Mouse (Mus musculus) limb, embryonic 14.5 days (tissue): Measurements from ENCODE around the gene Drd4. TPM values are rescaled to one million over a fixed set of nuclear protein-coding genes. Genes with fewer than 3 reads are reported as not detected.

Experiments used
- ATAC-seq: fragments of 200-750 bp; cut with Nextera tagmentation; 2 replicates; pipeline ENCODE4 v1.8.0; 2017; ENCODE audit warnings: low read depth, moderate number of reproducible peaks, moderate TSS enrichment; ENCODE audit not compliant: low FRiP score
- DNase-seq: peaks from one replicate; pipeline ENCODE4 v3.0.0-alpha.2; 2015; ENCODE audit warnings: low spot score
- H3K27ac ChIP-seq: fragments of 300-500 bp; sonication (generic); replicated peaks from 2 replicates; pipeline ENCODE4 v1.5.1; 2014; ENCODE audit warnings: low read depth, mild to moderate bottlenecking, low read length, moderate library complexity, mixed read lengths
- H3K27me3 ChIP-seq: fragments of 300-500 bp; sonication (generic); 2 replicates; pipeline ENCODE4 v1.6.1; 2014; ENCODE audit warnings: low read length, mixed read lengths; ENCODE audit not compliant: control insufficient read depth, insufficient read depth
- H3K36me3 ChIP-seq: fragments of 300-500 bp; sonication (generic); 2 replicates; pipeline ENCODE4 v1.6.1; 2014; ENCODE audit warnings: mild to moderate bottlenecking, low read length, moderate library complexity, mixed read lengths; ENCODE audit not compliant: control insufficient read depth, insufficient read depth
- H3K4me1 ChIP-seq: fragments of 300-500 bp; sonication (generic); 2 replicates; pipeline ENCODE4 v1.6.1; 2014; ENCODE audit warnings: antibody characterized with exemption, low read length, mixed read lengths; ENCODE audit not compliant: control insufficient read depth, insufficient read depth
- H3K4me2 ChIP-seq: fragments of 300-500 bp; sonication (generic); replicated peaks from 2 replicates; pipeline ENCODE4 v1.6.1; 2014; ENCODE audit warnings: low read depth, mild to moderate bottlenecking, low read length, moderate library complexity; ENCODE audit not compliant: severe bottlenecking
- H3K4me3 ChIP-seq: fragments of 300-500 bp; sonication (generic); replicated peaks from 2 replicates; pipeline ENCODE4 v1.5.1; 2014; ENCODE audit warnings: low read length
- H3K9ac ChIP-seq: fragments of 300-500 bp; sonication (generic); 2 replicates; pipeline ENCODE4 v1.6.1; 2014; ENCODE audit warnings: mild to moderate bottlenecking, low read depth, low read length, moderate library complexity; ENCODE audit not compliant: severe bottlenecking
- H3K9me3 ChIP-seq: fragments of 300-500 bp; sonication (generic); 2 replicates; pipeline ENCODE4 v1.6.1; 2016; ENCODE audit warnings: low read length; ENCODE audit not compliant: control insufficient read depth
- POLR2A ChIP-seq: fragments of 200-500 bp; IDR thresholded peaks from 2 replicates; pipeline ENCODE4 v1.8.0; 2012; ENCODE audit warnings: inconsistent platforms, mild to moderate bottlenecking, moderate library complexity, borderline replicate concordance; ENCODE audit not compliant: insufficient read depth, insufficient read length; ENCODE audit errors: extremely low read depth
- WGBS: fragments of 180-500 bp; shearing (Covaris S2); extraction: QIAGEN DNeasy Blood & Tissue Kit; methylation state at CpG from one replicate; pipeline ENCODE4 v1.1.7; 2014; 5-methylcytosine and 5-hydroxymethylcytosine counted together
- polyA plus RNA-seq, 2 experiments: library from polyadenylated mRNA; depleted of rRNA in 1 of 2; stranded (reverse) in 1 of 2; unstranded in 1 of 2; fragments of >200 nt; fragmentation: Nextera tagmentation in 1 of 2; extraction: Ambion mirVana in 1 of 2; gene quantifications; 2 replicates each; pipeline versions ENCODE4 v1.2.1 to v1.2.3; 2012 to 2014

Gene Drd4
- polyA plus RNA-seq, 2 experiments, result 1.5 to 3.1 TPM

GRCm38 (mm10) chr7:141336296-141336695 is 44.5 kb downstream of the Drd4 start:
- 81% methylated on average over 3 of the region's 3 CpGs for WGBS
- peaks cover 24% of the 10 kb centered on the region for H3K36me3 ChIP-seq
- ATAC-seq, result no peak
- no peak overlapping the region for H3K27ac ChIP-seq
- H3K9ac ChIP-seq, result no peak overlapping the region
- no peaks in the 10 kb centered on the region for H3K27me3 ChIP-seq
- peaks cover 12% of the 10 kb centered on the region; the same call in 1 of the 2 replicates for H3K4me1 ChIP-seq
- TF ChIP-seq POLR2A, result no peak
- no peaks in the 10 kb centered on the region for H3K9me3 ChIP-seq
- no peak overlapping the region for H3K4me2 ChIP-seq
- H3K4me3 ChIP-seq, result no peak overlapping the region
- no peak for DNase-seq

GRCm38 (mm10) chr7:141337716-141338416 is 46.1 kb downstream of the Drd4 start:
- ATAC-seq, result no peak
- Histone ChIP-seq H3K4me3 (no peak overlapping the region), H3K27me3 (no peaks in the 10 kb centered on the region), H3K4me1 (peaks cover 12% of the 10 kb centered on the region; the same call in 1 of the 2 replicates), H3K9ac (no peak overlapping the region), H3K9me3 (no peaks in the 10 kb centered on the region), H3K36me3 (peaks cover 22% of the 10 kb centered on the region), H3K27ac (no peak overlapping the region), H3K4me2 (no peak overlapping the region)
- DNase-seq, result no peak
- WGBS, result 75% methylated on average over 3 of the region's 3 CpGs
- TF ChIP-seq POLR2A, result no peak

- Histone ChIP-seq H3K4me2 (peak within 1 kb of the TSS; percentile 50), H3K27me3 (no peaks in the 10 kb centered on the region), H3K4me1 (peaks cover 12% of the 10 kb centered on the region; the same call in 1 of the 2 replicates), H3K9me3 (no peaks in the 10 kb centered on the region), H3K36me3 (peaks cover 15% of the 10 kb centered on the region), H3K4me3 (peak within 1 kb of the TSS; percentile 28), H3K27ac (no peak within 1 kb of the TSS), H3K9ac (peak within 1 kb of the TSS; percentile 47)
- ATAC-seq (peak; percentile 70), DNase-seq (peak; percentile 15)
- 3% methylated on average over 23 of the region's 23 CpGs for WGBS
- no peak for TF ChIP-seq POLR2A
Observed at GRCm38 (mm10) chr7:141338576-141339131, 46.8 kb downstream of the Drd4 start, which contains the start of gene Eps8l2. Gene Eps8l2, plus strand, starts transcription at chr7:141338880.

- Histone ChIP-seq H3K27ac (no peak overlapping the region), H3K36me3 (peaks cover 9% of the 10 kb centered on the region), H3K27me3 (no peaks in the 10 kb centered on the region), H3K4me1 (peaks cover 12% of the 10 kb centered on the region; the same call in 1 of the 2 replicates), H3K9ac (peak overlapping the region; percentile 47), H3K4me2 (peak overlapping the region; percentile 50), H3K9me3 (no peaks in the 10 kb centered on the region), H3K4me3 (peak overlapping the region; percentile 28)
- TF ChIP-seq POLR2A, result no peak
- ATAC-seq (no peak), DNase-seq (no peak)
- WGBS, result 34% methylated on average over 19 of the region's 20 CpGs
Observed at GRCm38 (mm10) chr7:141339215-141339920, 47.6 kb downstream of the Drd4 start.

GRCm38 (mm10) chr7:141340023-141340422 is 48.2 kb downstream of the Drd4 start:
- peak overlapping the region; percentile 21; the same call in 1 of the 2 replicates for H3K9ac ChIP-seq
- ATAC-seq (no peak), DNase-seq (no peak)
- H3K9me3 ChIP-seq, result no peaks in the 10 kb centered on the region
- H3K27ac ChIP-seq, result no peak overlapping the region
- no peak for TF ChIP-seq POLR2A
- H3K4me2 ChIP-seq, result no peak overlapping the region
- no peaks in the 10 kb centered on the region for H3K27me3 ChIP-seq
- no peak overlapping the region for H3K4me3 ChIP-seq
- H3K4me1 ChIP-seq, result peaks cover 12% of the 10 kb centered on the region; the same call in 1 of the 2 replicates
- H3K36me3 ChIP-seq, result peaks cover 6% of the 10 kb centered on the region; the same call in 1 of the 2 replicates
- WGBS, result 70% methylated on average over 7 of the region's 7 CpGs
